Mouse (Mus musculus): Measurements from ENCODE around the gene Il1f6.

GRCm38 (mm10) chr2:24186176-24186575 lies 29.0 kb upstream of the Il1f6 start, which contains the start of gene Il1f9:
- TF ChIP-seq CTCF (IDR thresholded peaks at IDR 0.05; ENCODE audit: control insufficient read depth, insufficient read depth, insufficient replicate concordance, low read depth, low read length) = no peak
- no peak for TF ChIP-seq POLR2A (IDR thresholded peaks at IDR 0.05; ENCODE audit: control insufficient read depth, low read depth, low read length)

Data from testis, adult 2 months (tissue).